Mouse (Mus musculus): ENCODE data around the gene Mmrn2. TPM values are rescaled to one million over a fixed set of nuclear protein-coding genes. Genes with fewer than 3 reads are reported as not detected.

Gene Mmrn2
- polyA plus RNA-seq, 1 experiment from 2014 or later: 15.6 TPM

GRCm38 (mm10) chr14:34453648-34454047 lies 78.4 kb downstream of the Mmrn2 start:
- WGBS: 29% methylated on average over 6 of the region's 6 CpGs
- ATAC-seq (ENCODE audit: low read depth): no peak
- no peak overlapping the region for H3K9ac ChIP-seq (ENCODE audit: low read length)
- H3K4me2 ChIP-seq (ENCODE audit: low read depth, low read length): no peak overlapping the region
- H3K4me1 ChIP-seq (replicated peaks; ENCODE audit: control insufficient read depth, insufficient read depth, low read length): no peaks in the 10 kb centered on the region
- no peaks in the 10 kb centered on the region for H3K36me3 ChIP-seq (ENCODE audit: control insufficient read depth, insufficient read depth, low read length)
- H3K4me3 ChIP-seq (ENCODE audit: low read length): no peak overlapping the region
- no peaks in the 10 kb centered on the region for H3K27me3 ChIP-seq (ENCODE audit: control insufficient read depth, insufficient read depth, low read depth, low read length)
- no peak overlapping the region for H3K27ac ChIP-seq (ENCODE audit: low read length)
- H3K9me3 ChIP-seq (ENCODE audit: control insufficient read depth, low read length): no peaks in the 10 kb centered on the region

Other genes starting within 250 kb of the Mmrn2 start
- 0.05 and 0.20 TPM in 2 replicates for gene Npy4r, start 223.0 kb upstream of the Mmrn2 start, polyA plus RNA-seq (2015; fragmentation: Nextera tagmentation; extraction: Ambion mirVana)
- gene Gprin2, start 173.8 kb upstream of the Mmrn2 start, polyA plus RNA-seq (2015; fragmentation: Nextera tagmentation; extraction: Ambion mirVana): 0.21 and 0.30 TPM in 2 replicates
- gene Syt15, start 155.9 kb upstream of the Mmrn2 start, polyA plus RNA-seq (2015; fragmentation: Nextera tagmentation; extraction: Ambion mirVana): 0.87 and 1.0 TPM in 2 replicates
- gene Shld2, start 65.0 kb upstream of the Mmrn2 start, polyA plus RNA-seq (2015; fragmentation: Nextera tagmentation; extraction: Ambion mirVana): 9.9 and 10.1 TPM in 2 replicates
- 53.7 and 56.7 TPM in 2 replicates for gene Glud1, start 64.7 kb upstream of the Mmrn2 start, polyA plus RNA-seq (2015; fragmentation: Nextera tagmentation; extraction: Ambion mirVana)
- gene Fam25c, start 20.0 kb upstream of the Mmrn2 start, polyA plus RNA-seq (2015; fragmentation: Nextera tagmentation; extraction: Ambion mirVana): 1.0 TPM in 1 of 2 replicates, not detected in the other
- 6.8 and 8.0 TPM in 2 replicates for gene Sncg, start 676 bp upstream of the Mmrn2 start, polyA plus RNA-seq (2015; fragmentation: Nextera tagmentation; extraction: Ambion mirVana)
- 18.1 and 25.8 TPM in 2 replicates for gene Bmpr1a, start 127.9 kb downstream of the Mmrn2 start, polyA plus RNA-seq (2015; fragmentation: Nextera tagmentation; extraction: Ambion mirVana)
- gene 9230112D13Rik, start 147.3 kb downstream of the Mmrn2 start, polyA plus RNA-seq (2015; fragmentation: Nextera tagmentation; extraction: Ambion mirVana): not detected in 2 replicates
- 12.7 and 13.2 TPM in 2 replicates for gene Ldb3, start 213.2 kb downstream of the Mmrn2 start, polyA plus RNA-seq (2015; fragmentation: Nextera tagmentation; extraction: Ambion mirVana)
- 0.26 and 0.38 TPM in 2 replicates for gene Opn4, start 224.7 kb downstream of the Mmrn2 start, polyA plus RNA-seq (2015; fragmentation: Nextera tagmentation; extraction: Ambion mirVana)

Measured in lung, embryonic 16.5 days (tissue).